Mouse (Mus musculus): ENCODE measurements around the gene Mical3.

The Mical3 gene

DNA sequence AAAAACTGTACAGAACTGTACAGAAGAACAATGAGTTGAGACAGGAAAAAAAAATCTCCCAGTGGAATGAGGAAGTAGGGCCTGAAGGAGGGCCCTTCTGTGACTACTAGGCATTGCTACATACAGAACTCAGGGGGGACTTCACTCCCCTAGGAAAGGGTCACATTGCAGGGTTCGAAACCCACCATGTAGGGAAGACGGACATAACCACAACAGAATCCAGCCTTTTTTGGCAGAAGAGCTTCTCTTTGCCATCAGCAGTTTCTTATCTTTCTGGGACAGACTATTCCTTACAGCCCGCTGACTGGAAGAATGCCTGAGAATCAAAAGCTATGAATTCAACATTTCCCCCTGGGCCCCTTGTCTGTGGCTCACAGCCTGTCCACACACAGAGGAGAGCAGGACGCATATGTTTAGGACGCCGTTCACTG lies 46.7 kb downstream of the Mical3 start:
- DNase-seq (ENCODE audit: low read depth, low spot score) = no peak

DNA sequence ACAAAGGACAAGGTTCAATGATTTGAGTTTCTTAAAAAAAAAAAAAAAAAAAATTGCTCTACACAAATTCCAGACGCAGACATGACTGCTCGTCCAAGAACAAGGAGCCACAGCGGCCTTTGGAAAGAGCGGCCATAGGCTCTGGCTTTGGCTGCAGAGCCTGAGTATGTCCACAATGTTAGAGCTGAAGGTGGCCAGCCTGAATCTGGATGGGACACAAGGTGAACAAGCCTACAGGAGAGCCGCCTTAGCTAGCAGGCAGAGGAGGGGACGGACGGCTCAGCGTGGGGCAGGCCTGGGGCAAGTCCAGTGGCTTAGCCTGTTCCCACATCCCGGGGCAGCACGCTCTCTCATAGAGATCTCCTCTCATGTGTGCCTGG lies 48.7 kb downstream of the Mical3 start:
- no peak for DNase-seq (ENCODE audit: low read depth, low spot score)

DNA sequence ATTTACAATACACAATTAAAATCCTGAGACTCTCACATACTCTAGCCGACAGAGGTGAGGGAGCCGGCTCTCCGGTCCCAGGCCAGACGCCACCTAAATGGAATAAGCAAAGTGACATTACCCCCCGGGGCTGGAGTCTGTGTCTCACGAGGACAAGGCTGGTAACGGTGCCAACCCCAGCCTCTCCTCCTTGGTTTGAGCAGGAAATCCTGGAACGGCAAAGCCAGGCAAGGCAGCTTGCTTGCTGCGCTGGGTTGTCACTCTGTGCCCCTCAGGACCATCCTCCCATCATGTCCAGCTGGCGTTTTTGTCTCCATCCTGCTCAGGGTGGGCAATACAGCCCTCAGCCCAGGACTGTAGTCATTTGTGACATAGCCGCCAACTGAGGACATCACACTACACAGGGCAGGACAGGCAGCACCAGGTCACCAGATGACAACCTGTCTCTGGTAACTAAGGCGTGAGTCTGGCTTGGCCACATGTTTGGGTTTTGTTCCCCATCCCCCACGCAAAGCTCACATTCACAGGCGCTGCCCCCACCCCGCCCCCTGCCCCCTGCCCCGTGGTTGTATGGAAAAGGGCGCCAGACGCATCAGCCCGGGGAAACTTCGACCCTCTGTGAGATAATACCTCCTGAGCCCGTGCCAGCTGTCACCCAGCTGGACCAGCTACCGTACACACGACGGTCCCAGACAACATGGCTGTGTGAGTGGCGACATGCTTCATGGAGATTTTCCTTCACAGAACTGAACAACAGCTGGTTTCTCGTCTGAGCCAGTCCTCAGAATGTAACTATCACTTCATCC lies 49.3 kb downstream of the Mical3 start:
- no peak for DNase-seq (ENCODE audit: low read depth, low spot score)

DNA sequence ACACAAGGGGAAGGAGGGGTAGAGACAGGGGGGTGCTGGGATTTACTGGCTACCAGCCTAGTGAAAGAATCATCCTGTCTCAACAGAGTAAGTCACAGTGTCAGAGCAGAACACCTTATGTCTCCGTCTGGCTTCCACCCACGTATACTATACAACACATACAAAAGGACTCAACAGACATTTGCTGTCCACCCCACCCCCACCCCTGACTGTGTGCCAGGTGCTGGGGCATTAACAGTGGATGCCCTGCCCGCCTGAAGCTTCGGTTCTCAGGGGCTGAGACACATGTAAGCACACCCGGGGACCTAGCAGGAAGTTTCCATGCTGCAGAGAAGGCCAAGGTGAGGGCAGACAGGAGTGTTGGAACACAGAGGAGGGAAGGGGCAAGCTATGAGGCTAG lies 52.6 kb downstream of the Mical3 start:
- no peak for DNase-seq (ENCODE audit: low read depth, low spot score)

DNA sequence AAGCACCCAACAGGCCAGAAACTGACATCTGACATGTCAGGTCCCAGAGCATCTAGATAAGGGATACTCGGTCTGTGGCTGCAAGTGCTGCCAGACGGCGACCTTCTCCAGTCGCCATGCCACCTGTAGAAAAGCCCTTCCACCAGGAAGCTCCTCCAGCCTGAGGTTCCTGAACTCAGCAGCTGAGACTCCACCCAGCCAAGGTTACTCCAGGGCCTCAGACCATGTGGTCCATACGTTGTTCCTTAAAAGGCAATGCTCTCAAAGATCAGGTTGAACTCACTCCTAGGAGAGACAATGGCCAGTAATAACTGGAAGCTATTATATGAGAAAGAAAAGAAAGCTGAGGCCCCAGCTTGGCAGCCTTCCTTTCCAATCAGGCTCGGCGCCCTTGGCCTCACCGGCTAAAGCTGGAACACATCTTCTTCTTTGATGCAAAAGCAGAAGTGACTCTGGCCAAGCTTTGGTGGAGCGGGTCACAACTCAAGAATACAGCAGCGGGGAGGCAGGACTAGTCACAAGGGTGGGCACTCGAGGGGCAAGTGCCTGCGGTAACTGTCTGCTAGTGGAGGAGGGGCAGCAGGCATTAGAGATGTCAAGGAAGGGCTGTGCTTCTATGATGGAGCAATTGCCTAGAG lies 53.8 kb downstream of the Mical3 start:
- no peak for DNase-seq (ENCODE audit: low read depth, low spot score)

DNA sequence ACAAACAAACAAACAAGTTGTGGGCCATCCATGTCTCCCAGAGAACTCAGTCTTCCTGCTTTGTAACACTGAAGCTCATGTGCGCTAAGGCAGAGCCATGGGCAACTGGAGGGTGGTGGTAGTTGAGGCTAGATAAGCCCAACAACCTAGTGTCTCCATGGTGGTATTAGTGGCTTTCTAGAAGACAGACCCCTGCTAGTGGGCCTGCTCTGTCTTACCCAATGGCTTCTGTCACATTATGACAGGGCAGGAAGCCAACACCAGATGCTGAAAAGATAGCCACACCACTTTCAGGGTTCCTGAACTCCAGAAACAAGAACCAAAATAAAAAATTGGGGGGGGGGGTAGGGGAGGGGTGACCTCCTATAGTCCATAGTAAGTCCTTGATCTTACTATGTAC lies 55.0 kb downstream of the Mical3 start:
- no peak for DNase-seq (ENCODE audit: low read depth, low spot score)

DNA sequence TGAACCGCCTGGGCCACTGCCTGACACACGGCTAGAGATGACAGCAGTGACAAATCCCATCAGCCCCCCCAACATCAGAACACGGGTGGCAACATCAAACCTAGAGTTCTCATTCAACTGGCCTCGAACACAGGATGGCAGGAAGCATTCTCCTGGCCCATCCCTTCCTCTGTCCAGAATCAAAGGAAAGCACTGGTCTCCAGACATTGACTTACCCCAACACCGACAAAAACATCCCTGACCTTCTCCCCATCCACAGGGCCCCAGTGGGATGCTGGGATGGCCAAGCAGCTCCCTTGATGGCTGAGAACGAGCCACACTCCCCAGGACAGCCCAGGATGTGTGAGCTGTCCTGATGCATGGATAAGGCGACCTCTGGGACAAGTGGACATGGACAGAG lies 57.5 kb downstream of the Mical3 start:
- DNase-seq (ENCODE audit: low read depth, low spot score) = no peak

DNA sequence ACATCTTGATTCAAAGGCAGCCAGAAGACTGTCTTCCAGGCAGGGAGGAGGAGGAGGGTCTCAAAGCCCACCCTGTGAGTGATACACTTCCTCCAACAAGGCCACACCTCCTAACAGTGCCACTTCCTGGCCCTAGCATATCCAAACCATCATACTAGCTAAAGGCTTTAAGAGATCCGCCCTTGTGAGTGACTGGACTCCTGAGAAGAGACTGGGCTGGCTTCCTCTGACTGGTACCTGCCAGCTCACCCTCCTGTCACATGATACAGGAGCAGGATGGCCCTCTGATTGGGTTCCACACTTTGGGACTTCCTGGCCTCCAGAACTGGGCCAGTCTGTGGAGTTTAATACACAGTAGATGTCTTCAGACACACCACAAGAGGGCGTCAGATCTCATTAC lies 58.2 kb downstream of the Mical3 start:
- no peak for DNase-seq (ENCODE audit: low read depth, low spot score)

DNA sequence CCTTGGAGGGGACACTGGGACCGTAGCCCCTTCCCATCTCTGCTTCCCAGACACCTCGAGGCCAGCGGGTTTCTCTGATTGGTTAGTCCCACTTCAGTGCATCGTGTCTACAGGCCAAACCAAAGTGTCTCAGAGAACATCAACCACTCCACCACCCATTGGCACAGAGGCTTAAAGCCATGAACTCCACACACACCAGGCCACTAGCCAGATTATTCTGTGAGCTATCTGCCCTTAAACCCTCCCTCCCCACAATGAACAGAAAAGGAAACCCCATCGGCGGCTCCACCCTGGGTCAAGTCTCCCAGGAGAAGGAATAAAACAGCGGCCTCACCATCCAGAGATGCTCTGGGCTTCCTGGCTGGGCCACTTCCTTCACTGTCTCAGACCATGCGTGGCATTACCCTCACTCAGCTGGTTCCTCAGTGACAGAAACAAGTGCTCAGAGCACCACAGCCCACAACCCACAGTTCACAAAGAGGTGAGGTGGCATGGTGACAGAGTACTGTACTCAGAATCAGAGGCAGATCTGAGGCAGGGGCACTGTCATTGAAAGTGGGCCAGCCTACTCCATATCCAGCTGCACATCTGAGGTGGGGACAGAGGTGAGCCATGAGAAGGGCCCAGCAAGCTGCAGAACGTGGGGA lies 60.1 kb downstream of the Mical3 start:
- no peak for DNase-seq (ENCODE audit: low read depth, low spot score)

DNA sequence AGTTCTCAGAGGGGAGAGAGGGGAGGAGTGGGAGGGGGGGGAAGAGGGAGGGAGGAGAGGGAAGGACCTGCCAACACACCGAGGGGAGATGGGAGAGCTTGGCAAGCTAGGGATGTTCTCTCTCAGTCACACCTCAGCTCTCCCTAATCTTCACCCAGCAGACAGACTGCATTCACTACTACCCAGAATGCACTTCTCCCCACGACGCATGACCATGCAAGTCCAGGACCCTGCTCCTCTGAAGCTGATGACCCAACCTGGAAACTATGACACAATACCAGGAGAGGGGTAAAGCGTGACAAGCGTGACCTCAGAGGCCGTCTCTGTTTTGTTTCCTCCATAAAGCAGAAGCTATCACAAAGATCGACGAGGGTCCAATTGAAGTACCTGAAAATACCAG lies 61.6 kb downstream of the Mical3 start:
- no peak for DNase-seq (ENCODE audit: low read depth, low spot score)

DNA sequence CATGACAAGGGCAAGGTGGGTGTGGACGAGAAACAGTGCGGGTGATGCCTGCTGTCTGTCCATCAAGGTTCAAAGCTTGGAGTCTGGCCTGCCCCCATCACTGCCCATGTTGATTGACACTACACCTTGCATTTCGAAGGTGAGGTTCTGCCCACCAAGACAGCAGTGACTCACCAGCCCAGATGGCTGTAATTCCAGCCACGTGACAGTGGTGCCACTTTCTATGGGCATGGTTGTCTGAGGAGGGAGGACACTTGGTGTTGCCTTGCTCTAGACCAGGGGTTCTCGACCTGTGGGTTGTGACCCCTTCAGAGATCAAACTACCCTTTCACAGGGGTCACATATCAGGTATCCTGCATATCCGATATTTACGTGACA lies 62.7 kb downstream of the Mical3 start:
- no peak for DNase-seq (ENCODE audit: low read depth, low spot score)

DNA sequence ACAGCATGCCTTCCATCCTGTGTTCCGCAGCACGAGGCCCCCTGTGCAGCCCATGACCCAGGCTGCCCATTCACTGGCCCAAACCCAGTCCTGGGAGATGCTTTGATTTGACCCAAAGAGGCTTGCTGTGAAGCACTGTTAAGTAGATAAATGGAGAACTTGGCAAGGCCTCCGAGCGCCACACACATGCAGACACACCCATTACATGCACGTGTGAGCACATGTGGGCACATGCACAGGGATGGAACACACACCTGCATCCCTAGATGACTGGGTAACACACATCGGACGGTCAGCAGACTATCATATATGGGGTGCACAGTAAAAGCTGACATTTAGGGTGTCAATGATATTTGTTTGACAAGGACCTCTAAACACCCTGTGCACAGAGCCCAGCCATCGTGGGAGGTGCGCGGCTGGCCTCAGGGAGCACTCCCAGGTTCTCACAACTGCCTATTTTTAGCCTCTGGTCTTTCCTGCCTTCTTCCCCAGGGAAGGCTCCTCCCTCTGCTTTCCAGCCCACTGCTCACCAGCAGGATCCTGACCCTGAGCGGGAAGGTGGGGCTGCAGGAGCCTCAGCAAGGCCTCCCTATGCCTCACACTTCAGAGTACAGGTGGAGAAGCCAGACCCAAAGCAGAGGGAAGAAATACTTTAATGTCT lies 63.2 kb downstream of the Mical3 start:
- no peak for DNase-seq (ENCODE audit: low read depth, low spot score)

DNA sequence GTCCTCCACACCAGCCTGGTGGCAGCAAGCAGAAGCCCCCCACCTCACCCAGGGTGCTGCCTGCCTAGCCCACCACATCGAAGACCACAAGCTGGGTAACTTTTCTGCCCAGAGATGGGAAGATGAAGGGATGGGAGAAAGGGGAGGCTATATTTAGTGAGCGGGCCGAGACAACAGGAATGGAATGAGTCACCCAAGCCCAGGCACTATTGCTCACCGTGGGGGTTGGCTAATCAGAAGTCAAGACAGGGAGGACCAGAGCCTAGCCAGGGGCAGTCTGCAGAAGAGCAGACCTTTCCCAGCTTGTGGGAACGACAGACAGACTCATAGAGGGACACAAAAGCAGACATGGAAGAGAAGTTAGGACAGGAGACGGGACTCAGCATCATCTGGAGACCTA lies 64.0 kb downstream of the Mical3 start:
- no peak for DNase-seq (ENCODE audit: low read depth, low spot score)

DNA sequence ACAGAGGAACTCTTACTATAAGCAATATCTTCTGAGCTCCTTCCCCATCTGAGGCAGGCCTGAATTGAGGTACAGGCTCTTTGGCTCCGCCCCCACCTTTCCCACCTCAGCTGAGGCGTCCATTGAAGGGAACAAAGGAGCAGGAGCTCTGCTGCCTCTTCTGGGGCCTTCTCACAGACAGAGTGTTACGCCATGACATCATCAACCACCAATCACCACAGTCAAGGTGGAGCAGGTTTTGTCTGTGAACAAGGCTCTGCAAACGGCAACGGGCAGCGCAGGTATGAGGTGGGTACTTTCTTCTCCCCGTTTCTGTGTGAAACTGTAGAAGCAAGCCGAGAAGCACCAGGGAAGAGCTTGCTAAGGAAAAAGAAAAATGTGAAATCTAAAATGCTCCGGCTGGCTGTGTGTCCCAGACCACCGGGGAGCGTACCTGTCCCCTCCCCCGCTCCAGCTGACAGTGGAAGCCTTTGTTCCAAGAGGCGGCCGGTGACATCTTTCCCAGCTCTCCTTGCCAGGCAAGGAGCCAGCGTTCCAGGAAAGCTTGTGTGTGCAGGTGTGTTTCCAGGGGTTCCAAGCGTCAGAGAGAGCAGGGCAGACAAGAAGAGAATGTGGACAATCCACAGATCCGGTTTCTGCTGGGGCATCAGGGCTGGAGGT lies 66.3 kb downstream of the Mical3 start:
- peak; percentile 55 for DNase-seq (ENCODE audit: low read depth, low spot score)

DNA sequence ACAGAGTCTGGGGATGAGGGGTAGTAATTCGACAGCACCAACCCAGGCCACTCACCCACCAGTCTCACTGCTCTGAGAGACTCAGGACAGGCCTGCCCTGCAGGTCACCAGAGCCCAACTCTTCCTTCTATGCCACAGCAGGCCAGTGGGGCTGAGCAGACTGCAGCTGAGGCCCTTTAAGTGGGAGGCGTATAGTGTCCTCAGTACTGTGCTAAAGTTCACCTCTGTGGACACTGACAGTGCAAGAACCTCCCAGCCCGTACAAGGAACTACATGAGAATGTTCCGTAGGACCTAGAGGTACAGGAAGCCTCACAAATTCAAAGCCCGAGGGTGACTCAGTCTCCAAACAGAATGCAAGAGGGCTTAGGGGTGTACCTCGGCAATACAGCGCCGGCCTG lies 67.0 kb downstream of the Mical3 start:
- DNase-seq (ENCODE audit: low read depth, low spot score) = no peak

DNA sequence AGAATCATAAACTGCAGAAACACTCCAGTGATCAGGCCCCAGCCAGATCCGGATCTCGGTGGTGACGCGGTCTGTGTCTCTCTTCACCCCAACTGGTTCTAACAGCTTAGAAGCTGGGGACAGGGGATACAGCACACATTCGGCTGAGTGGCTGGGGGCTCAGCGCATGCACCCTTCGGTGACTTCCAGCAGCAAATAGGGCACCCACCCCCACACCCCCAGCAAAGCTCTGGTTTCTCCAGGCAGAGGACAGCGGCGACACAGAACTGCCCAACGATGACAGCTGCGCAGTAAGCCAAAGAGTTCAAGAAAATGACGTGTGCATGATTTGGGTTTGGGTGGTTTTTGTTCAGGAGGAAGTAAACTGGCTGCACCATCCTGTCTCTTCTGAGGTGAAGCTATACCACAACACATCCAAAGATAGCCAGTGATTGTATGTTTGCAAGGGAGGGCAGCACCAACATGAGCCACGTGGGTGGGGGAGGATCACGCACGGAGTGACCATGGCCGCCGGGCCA lies 67.8 kb downstream of the Mical3 start:
- DNase-seq (ENCODE audit: low read depth, low spot score) = no peak

DNA sequence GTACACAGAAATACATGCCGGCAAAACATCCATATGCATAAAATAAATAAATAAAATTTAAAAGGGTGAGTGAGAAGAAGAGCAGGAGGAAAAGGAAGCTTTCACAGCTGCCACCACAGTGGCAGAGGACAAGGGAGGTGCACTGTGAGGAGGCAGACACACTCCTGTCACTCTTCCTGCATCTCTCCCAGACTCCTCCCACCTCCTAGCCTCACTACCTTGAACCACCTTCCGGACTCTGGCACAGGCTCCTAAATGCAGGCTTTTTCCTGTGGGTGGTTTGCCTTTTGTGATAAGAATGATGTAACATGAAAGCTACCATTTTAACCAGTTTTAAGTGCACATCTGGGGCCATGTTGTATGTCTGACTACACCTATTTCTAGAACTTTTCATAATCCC lies 72.8 kb downstream of the Mical3 start:
- no peak for DNase-seq (ENCODE audit: low read depth, low spot score)

DNA sequence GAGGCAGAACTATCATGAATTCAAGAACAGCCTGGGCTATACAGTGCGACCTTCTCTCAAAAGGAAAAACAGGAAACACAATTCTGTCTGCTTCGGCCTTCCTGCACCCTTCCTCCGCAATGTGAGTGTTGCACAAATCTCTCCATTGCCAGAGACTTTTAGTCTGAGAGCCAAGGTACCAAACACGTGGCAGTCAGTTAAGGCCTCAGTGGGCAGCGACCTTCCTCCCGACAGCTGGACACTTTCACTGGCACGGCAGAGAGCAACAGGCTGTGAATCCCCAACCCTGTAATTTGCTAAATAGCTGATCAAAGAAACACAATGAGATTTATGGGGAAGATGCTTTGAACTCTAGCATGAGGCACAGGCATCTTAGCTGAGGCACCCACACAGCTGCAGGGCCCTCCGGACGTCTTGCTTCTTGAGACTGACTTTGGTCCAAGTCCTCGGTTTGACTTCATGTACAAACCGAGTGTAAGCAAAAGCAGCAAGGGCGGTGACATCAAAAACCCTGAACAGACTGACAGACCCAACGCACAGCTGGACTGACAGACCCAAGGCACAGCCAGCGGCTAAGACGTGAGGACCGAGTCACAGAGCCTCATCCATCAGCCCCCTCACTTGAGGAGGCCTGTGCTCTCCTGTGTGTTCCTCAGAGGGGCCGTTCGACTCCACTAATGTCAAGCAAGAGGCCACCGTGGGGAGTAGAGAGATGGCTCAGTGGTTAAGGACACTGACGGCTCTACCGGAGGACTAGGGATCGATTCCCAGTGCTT lies 73.4 kb downstream of the Mical3 start:
- DNase-seq (ENCODE audit: low read depth, low spot score) = no peak

DNA sequence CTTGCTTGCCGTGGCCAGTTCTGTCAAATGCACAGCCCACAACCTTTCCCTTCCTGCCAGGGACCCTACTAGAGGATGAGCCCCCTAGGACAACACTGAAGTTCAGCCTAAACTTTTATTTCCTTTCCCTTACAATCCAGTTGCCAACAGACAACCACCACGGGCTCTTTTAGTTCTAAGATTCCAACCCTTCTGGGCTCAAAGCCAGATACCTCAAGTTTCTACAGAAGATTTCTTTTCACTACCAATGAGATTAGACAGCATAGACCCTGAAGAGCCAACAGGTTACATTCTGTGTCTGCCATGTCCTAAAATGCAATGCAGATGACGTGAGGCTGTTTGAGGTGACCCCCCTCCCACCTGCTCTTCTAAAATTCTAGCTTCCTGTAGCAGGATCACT lies 75.3 kb downstream of the Mical3 start:
- no peak for DNase-seq (ENCODE audit: low read depth, low spot score)

DNA sequence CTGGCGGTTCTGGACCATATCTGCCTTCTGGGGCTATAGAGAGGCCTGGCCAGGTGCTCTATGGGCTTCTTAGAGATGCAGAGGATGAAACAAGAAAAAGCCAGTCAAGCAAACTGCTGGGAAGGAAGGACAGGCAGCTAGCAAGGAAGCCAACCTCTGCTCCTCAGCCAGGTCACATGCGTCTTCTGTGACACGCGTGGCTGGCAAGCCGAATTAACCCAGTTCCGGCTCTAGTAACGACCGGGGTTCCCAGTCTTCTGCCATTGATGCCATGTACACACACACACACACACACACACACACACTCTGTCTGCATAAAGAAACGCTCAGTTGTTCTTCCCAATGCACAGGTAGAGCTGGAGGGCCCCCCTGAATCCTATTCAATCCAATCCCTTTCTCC lies 75.9 kb downstream of the Mical3 start:
- no peak for DNase-seq (ENCODE audit: low read depth, low spot score)

DNA sequence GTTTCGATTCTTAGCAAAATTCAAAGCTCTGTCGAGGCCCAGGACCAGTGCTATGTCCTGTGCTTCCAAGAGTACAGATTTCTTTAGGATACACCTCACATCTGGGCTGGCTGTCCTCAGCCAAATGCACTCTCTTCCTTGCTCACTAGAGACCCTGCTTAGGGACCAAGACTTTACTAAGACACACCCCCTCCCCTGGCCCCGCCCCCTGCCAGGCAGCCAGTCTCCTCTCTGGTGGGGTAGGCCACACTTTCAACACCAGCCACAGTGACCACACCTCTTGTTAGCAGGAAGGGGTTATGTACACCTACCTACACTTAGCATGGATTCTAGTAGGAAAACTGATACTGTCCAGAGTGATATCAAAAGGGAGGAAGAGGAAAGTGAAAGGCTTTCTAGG lies 76.5 kb downstream of the Mical3 start:
- DNase-seq (ENCODE audit: low read depth, low spot score) = no peak

Measured in telencephalon, adult 2 months (tissue).